Mouse (Mus musculus) fat pad, adult 2 months (tissue): ENCODE results near the gene Numb.

ENCODE experiments used
- DNase-seq: peaks from one replicate; pipeline ENCODE4 v3.0.0-alpha.2; 2011; ENCODE audit warnings: low read depth, low spot score; ENCODE audit errors: extremely low read depth

Gene Numb

DNA sequence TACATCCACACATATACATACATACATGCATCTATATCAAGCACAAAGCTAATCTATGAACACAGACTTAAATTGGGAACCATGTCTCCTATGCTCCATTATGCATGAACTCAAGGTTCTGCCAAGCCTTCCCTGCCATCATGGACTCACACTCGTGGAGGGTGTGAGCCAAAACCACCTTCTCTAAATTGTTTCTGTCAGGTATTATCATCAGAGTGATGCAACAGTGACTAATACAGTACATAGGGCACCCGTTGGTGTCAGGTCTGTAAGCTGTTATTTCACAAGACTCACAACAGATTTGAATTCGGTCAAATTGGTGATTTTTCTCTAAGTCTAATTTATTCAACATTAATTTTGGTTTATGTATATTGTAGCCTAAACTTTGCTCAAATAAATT is 67.5 kb downstream of the Numb start:
- peak; percentile 78 for DNase-seq

DNA sequence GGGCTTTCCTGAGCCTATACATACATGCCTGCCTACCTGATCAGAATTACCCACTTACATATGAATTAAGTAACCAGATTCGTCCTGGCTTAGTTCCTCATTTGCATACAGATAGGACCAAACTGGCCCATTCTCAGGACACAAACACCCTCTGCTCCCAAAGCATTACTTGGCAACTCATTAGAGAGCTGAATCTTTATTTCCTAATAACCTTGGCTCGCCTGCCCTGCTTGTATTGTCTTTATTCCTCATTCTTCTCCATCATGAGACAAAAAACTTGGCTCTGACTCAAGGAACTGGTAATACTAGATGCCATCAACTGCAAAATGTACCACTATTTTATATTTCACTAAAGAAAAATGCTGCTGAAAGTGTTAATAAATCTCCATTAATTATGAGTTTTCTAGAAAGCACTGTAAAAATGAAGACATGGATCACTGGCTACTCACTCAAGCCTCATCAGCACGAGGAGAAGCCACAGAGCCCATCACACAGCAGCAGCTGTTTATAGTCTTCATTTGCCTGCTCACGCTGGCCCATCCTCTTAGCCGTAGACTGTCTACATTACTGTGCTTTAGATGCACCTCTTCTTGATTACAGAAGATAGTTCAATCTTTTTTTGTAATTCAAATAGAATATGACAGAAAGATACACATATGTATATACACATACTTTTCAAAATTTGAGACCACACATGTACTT is 69.1 kb downstream of the Numb start:
- peak; percentile 76 for DNase-seq

GRCm38 (mm10) chr12:83850334-83850733 is 71.4 kb downstream of the Numb start:
- DNase-seq = no peak

- DNase-seq = peak; percentile 77
Observed at GRCm38 (mm10) chr12:83848595-83849231, 73.0 kb downstream of the Numb start.

DNA sequence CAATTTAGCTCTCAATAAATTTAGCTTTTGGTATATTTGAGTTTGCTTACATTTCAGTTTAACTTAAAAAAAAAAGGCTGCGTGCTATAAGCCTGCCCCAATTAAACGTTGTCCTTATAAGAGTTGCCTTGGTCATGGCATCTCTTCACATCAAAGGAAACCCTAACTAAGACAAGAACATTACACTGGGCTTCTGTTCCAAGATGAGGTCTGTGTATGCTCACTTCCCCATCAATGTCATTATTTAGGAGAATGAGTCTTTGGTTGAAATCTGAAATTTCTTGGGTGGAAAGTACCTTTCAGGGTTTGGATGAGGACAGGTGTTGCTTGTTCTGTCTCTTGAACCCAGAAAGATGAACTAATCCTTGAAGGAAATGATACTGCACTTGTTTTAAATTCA is 73.9 kb downstream of the Numb start:
- no peak for DNase-seq

DNA sequence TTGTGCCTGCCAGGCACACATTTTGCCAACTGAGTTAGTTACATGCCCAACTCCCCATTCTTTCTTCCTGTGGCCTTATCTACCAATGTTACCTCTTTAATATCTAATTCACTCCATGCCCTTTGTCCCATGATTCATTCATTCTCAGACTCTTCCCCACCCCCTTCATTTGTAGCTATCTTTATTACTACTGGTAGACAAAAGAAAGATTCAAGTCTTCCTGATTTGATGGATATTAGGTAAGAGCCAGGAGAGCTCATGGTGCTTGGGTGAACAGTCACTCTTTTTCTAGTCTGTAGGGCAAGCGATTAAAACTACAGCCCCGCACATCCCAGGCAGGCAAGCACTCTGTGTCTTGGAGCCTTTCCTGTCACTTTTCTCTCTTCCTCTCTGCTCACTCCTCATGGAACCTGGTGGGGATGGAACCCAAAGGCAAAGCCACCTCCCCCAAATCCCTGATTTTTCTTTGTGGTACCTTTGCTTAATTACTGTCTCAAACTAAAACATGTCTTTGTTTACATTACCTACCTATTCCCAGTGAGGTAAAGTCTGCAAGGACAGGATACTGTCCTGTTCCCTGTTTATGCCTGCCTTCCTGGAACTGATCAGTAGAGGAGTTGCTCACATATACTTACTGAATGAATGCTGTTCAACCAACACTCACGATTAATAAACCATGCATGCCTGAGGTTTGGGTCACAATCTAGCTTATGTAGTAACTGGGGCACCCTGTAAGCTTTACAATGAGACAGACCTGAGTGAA is 78.9 kb downstream of the Numb start:
- DNase-seq = no peak

DNA sequence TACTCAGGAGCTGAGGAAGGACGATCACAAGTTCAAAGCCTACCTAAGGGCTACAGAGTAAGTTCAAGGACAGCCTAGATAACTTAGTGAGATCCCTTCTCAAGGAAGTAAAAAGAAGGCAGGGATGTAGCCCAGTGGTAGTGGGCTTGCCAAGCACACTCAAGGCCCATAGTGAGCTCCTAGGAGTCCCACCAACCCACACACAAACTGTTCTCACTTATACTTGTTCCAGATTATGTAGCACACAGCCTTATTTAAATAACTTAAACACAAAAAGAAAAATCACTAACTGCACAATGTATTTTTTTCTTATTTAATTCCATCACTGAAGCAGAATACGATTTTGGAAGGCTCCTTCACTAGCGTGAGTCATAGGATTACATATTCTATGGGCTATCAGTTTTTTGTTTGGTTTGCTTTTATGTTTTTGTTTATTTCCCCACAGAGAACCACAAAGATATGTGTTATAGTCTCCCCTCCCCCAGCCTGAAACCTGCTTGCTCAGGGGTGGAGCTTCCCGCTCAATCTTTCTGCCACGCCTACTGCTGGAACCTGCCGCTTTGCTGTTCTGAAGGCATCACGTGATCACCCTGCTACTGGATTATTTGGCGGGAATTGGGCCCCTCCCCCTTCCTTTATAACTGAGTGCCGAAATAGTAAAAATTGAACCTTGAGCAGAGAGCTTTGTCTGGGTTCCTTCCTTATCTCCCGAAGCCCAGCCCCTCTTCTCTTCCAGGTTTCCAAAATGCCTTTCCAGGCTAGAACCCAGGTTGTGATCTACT is 80.1 kb downstream of the Numb start:
- DNase-seq = no peak

- no peak for DNase-seq
Observed at GRCm38 (mm10) chr12:83833979-83834378, 87.8 kb downstream of the Numb start.

GRCm38 (mm10) chr12:83830424-83830823 is 91.3 kb downstream of the Numb start:
- no peak for DNase-seq

GRCm38 (mm10) chr12:83816616-83817015 is 105.1 kb downstream of the Numb start:
- DNase-seq = no peak

- DNase-seq = no peak
Observed at GRCm38 (mm10) chr12:83811901-83812300, 109.8 kb downstream of the Numb start.

DNA sequence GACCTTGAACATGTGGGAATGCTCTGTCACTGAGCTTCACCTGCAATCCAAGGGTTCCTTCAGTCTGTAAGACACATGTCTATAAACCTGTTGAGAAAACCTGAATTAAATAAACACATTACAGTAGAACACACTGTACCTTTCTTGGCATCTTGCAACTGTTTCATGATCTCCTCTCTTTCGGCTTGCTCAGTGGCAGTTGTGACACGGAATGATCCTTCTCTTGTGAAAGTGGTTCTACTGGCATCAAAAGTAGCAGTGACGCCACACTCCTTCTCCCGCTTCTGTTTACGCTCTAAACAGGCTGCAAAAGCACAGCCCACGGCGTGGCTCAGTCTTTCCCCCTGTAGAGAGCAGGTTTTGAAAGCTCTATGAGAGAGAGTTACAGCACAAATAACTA is 118.1 kb downstream of the Numb start:
- DNase-seq = peak; percentile 89

DNA sequence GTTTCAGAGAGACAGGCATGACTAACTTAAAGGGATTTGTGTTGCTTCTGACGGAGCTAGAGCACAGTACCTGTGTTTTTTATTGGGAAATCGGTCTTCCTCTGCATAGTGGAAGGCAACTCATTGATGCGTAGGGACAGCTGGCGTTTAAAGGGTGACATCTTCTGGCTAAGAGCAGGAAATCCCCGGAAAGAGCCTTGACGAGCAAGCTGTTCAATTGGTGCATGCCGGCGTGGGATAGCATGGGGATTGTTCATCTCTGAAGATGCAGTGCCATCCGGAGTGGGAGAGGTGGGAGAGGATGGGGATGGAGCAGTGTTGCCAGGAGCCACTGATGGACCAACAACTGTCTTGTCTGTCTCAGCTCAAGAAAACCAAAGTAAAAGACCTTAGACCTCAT is 120.8 kb downstream of the Numb start:
- DNase-seq = no peak

GRCm38 (mm10) chr12:83798313-83798712 is 123.4 kb downstream of the Numb start:
- DNase-seq = no peak

DNA sequence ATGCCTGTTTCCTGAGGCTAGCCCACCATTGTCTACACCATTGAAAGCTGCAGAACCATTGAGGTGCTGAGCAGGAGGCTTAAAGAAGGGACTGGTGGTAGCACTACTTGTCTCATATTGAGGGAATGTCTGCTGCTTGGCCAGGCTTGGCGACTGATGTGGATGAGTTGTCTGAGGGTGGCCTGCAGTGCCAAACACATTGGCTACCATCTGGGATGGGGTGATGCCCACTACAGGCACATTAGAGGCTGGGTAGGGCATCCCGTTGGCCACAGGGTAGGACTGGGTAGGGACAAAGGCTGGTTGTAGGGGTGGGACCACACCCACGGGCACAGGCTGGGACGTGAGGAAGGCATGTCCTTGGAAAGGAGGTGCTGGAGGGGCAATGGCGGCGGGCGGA is 126.1 kb downstream of the Numb start:
- no peak for DNase-seq

DNA sequence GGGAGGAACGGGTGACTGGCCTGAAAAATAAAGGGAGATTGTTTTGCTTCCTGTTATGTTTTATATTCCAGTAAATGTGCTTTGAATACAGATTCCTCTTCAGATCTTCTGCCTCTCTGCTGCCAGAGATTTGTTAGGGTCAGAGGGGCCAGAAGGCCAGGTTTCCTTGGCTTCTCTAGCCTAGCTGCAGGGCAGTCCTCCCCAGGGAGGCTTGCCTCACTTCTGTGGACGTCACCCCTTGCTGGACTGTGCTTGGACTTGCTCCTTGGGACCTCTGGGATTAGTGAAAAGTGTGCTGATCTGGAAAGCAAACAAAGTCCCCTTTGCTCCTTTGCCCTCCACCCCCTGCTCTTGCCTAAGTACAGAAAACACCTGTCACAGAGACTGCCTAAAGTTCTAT is 126.7 kb downstream of the Numb start:
- DNase-seq = no peak

DNA sequence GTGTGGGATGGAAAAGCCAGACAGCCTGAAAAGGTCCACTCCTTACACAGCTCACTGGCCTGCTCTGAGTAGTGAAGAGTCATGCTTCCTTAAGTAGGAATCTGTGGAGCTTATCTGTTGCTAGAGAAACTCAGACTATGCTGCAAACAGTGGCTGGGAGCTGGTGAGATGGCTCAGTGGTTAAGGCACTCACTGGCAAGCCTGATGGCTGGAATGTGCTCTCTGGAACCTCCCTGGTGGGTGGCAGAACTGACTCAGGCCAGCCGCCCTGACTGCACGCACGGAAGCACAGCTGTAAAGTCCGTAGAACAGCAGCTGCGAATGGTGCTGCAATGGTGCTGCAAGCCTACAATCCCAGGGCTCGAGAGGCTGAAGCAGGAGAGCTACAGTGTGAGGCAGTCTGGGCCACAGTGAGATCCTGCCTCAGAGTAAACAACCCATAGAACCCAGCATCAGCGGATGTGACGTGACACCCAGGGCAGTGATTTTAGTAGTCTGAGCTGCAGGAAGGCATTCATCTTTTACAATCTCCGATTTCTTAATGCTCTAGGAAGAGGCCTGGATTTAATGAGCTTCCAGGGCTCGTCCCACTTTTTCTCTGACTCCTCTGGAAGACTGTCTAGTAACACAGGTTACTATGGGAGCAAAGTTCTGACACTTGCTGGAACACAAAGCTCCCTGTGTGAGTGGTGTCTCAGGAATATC is 128.9 kb downstream of the Numb start:
- no peak for DNase-seq

GRCm38 (mm10) chr12:83791737-83792136 is 130.0 kb downstream of the Numb start:
- DNase-seq = no peak

- no peak for DNase-seq
Observed at GRCm38 (mm10) chr12:83790749-83791148, 131.0 kb downstream of the Numb start.

- no peak for DNase-seq
Observed at GRCm38 (mm10) chr12:83789781-83790140, 132.0 kb downstream of the Numb start.
